Mouse (Mus musculus): Measurements from ENCODE around the gene Rhoa.
"Not testable (repeated sequence)": the region's sequence is repeated elsewhere in the genome, so short reads cannot be mapped to it uniquely, and the experiment has no call there.

Rhoa gene

DNA sequence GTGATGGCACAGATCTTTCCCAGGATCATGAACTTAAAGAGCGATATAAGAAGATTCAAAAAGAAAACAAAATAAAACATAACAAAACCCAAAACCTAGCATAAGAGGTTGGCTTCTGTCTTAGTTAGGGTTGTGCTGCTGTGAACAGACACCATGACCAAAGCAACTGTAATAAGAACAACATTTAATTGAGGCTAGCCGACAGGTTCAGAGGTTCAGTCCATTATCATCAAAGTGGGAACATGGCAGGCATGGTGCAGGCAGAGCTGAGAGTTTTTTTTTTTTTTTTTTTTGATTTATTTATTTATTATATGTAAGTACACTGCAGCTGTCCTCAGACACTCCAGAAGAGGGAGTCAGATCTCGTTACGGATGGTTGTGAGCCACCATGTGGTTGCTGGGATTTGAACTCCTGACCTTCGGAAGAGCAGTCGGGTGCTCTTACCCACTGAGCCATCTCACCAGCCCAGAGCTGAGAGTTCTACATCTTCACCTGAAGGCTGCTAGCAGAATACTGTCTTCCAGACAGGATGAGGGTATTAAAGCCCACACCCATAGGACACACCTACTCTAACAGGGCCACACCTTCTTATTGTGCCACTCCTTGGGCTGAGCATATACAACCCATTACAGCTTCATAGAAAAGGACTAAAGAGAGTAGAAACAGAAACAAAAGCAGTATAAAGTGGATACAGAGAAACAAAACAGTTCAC lies 18.2 kb upstream of the Rhoa start:
- DNase-seq (ENCODE audit: low spot score), result not testable (repeated sequence)

DNA sequence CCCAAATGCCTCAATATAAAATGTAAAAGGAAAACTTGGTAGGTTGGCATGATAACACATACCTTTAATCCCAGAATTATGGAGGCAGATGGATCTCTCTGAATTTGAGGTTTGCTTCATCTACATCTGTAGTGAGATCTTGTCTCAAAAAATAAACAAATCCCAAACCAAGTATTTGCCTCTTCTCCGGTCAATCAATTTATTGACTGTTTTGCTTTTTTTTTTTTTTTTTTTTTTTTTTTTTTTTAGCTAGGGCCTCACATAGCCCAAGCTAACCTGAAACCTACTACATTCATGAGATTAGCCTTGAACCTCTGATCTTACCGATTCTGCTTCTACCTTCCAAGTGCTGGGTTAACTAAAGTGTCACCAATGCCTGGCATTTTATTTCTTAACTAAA lies 16.6 kb upstream of the Rhoa start:
- no peak for DNase-seq (ENCODE audit: low spot score)

DNA sequence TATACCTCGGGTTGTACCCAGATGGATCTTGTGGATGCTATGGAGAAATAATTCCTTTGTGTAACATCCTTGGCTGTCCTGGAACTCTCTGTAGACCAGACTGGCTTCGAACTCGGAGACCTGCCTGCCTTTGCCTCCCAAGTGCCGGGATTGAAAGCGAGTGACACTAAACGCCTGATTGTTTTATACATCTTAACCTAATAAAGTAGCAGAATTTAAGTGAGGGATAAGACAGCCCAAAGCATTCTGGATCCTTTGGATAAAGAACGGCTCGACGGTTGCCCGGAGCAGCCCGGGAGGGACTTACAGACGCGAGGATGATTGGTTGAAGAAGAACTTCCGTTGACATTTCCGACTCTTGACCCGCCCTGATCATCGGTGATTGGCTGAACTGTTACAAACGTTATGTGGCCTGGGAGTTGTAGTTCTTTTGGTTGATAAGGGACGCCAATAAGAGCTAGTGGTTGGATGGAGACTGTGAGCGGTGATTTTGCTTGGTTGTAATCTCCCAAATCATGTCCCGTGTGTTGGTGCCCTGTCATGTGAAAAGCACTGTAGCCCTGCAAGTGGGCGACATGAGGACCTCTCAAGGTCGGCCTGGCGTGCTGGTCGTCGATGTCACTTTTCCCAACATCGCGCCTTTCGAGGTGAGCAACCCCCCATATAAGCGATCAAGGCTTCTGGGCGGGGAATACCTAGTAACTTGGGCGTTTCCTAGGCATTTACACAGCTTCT lies 15.7 kb upstream of the Rhoa start, which contains the start of gene Nicn1:
TSS of gene Nicn1 (plus strand) at position 414 of the 735 bp plus-strand sequence.
- DNase-seq (ENCODE audit: low spot score), result peak; percentile 97

- peak; percentile 29 for DNase-seq (ENCODE audit: low spot score)
These were observed 15.2 kb upstream of the Rhoa start for GRCm38 (mm10) chr9:108290773-108291172.

DNA sequence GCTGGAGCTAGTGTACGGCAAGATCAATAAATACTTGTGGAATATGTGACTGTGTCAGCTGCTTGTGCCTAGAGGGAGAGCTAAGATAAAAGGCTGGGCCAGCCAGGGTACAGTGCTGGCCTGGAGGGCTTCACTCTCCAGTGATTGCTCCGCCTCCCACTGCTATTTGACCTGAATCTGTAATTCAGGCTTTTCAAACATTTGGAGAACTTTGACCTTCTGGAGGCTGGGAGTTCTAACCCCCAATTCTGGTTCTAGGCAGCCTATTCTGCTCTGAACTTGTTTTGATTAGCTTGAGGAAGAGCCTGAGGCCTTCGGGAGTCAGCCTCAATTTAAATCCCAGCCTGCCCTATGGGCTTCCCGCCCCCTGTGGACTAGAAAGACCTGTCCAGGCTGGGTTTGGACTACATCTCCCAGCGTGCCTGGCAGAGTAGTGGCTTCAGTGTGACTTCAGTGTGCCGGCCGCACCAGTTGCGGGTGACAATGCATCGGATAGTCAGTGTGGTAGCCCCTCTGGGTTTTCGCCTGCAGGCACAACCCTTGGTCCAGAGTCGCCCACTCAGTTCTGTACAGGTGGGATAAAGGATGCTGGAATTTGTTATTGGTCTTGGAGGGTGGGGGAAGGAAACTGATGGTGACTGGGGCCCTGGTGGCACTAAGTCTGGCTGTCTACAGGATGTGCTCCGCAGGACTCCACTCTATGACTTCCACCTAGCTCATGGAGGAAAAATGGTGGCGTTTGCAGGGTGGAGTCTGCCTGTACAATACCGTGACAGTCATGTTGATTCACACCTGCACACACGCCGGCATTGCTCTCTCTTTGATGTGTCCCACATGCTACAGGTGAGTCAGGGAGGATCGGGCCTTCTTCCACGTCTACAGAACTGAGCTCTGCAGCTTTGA lies 9.2 kb upstream of the Rhoa start, which contains the start of gene Amt:
TSS of gene Amt (plus strand) at position 401 of the 903 bp plus-strand sequence.
- DNase-seq (ENCODE audit: low spot score), result no peak

- no peak for DNase-seq (ENCODE audit: low spot score)
These were observed 4.1 kb upstream of the Rhoa start for GRCm38 (mm10) chr9:108301853-108302252.

GRCm38 (mm10) chr9:108304716-108305115 lies 1.2 kb upstream of the Rhoa start:
- DNase-seq (ENCODE audit: low spot score), result no peak

GRCm38 (mm10) chr9:108305170-108305569 lies 759 bp upstream of the Rhoa start:
- no peak for DNase-seq (ENCODE audit: low spot score)

DNA sequence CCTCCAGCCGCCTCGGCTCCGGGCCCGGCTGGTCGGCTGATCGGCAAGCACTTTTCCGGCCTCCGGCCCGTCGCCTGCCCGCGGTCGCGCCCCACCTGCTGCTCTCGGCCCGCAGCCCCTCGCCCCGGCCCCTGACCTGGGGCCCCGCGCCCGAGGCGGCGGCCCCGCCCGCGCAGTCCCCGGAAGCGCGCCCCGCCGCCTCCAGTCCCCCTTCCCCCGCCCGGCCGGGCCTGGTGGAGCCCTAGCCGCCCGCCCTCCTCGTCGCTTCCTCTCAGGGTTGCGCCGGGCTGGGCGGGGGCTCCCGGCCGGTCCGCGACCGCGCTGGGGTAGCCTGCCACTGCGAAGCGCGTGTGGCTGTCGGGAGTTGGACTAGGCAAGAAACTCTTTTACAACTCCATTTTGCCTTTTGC lies 647 bp downstream of the Rhoa start:
- peak; percentile 81 for DNase-seq (ENCODE audit: low spot score)

DNA sequence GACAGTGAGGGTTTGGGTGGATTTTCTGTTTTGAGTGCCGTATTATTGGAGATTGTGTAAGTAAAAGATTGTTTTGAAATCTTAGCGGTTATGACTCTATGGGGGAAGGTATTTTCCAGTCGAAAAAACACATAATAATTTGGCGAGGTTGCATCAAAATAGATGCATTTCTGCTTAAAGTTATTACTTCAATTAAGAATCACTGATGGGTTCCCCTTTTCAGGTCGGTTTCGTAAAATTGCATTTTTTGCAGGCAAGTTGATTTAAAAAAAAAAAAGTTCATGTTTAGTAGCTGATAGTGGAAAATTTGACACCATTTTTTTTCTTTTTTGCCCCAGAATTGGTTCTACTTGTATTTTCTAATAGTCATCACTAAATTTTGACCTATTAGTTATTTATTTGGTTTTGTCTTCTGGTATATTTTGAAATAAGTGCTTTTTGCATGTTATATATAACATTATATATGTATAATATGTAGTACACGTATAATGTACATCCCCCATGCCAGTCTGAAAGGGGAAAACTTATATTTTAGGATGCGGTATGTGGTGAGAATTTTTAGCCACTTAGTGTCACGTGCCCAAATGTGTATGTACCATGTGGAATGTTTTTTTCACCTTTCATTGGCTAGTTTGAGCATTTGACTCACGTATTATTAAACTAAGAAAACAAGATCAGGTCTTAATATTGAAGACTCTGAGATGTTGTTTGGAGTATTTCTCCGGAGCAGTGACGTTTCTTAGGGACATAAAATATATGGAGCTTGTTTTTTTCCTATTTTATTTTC lies 1.3 kb downstream of the Rhoa start:
- DNase-seq (ENCODE audit: low spot score), result no peak

GRCm38 (mm10) chr9:108308141-108308540 lies 2.2 kb downstream of the Rhoa start:
- DNase-seq (ENCODE audit: low spot score), result peak; percentile 22

DNA sequence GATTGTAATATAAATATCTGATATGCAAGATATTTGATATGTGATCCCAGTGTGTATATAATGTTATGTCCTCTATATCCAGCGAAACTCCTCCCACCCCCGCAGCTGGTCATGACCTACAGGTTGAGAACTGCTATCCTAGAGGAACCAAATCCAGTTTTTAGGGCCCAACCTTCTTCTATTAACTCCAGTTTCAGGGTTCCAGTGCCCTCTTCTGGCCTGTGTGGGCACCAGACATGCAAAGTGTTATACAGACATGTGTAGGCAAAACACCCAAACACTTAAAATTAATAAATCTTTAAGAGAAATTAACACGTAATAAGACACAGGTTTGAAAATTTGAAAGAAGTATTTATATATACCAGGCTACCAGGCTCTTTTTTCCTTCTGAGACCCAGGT lies 11.6 kb downstream of the Rhoa start:
- no peak for DNase-seq (ENCODE audit: low spot score)

DNA sequence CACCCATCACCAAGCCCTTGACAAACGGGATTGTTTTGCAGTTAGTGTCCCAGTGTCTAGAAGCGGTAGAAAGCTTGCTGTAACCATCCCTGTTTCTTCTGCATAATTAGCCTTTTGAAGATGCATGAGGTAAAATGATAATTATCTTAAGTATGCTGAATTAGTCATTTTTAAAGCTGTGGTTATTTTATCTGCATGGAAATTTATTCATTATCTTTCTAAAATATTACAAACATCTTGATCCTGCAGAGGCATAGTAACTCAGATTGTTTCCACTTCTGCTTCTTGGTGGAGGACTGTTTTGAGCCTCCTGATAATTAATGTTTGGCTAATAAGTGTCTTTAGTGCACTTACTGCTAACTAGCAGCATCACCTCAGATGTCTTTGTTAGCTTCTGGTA lies 12.5 kb downstream of the Rhoa start:
- DNase-seq (ENCODE audit: low spot score), result no peak

DNA sequence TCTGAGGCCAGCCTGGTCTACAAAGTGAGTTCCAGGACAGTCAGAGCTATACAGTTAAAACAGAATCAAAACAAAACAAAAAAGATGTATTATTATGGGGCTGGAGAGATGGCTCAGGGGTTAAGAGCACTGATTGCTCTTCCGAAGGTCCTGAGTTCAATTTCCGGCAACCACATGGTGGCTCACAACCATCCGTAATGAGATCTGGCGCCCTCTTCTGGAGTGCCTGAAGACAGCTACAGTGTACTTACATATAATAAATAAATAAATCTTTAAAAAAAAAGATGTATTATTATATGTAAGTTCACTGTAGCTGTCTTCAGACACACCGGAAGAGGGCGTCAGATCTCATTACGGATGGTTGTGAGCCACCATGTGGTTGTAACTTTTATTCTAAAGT lies 16.1 kb downstream of the Rhoa start:
- DNase-seq (ENCODE audit: low spot score), result not testable (repeated sequence)

DNA sequence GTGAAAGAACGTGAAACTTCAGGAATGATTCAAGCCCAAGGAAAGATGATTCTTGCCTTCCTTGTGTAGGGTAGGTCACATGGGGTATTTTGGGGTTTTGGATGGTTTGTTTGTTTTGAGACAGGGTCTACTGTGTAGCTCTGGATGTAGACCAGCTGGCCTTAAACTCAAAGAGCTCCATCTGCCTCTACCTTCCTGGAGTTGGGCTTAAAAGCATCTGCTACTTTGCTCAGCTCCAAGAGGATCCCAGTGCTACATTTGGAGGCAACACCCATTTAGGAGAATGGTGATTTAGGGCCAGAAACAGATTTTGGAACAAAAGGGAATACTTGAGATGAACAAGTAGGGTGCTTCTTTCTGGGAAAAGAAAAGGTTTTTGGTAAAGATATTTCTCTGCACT lies 18.9 kb downstream of the Rhoa start:
- no peak for DNase-seq (ENCODE audit: low spot score)

DNA sequence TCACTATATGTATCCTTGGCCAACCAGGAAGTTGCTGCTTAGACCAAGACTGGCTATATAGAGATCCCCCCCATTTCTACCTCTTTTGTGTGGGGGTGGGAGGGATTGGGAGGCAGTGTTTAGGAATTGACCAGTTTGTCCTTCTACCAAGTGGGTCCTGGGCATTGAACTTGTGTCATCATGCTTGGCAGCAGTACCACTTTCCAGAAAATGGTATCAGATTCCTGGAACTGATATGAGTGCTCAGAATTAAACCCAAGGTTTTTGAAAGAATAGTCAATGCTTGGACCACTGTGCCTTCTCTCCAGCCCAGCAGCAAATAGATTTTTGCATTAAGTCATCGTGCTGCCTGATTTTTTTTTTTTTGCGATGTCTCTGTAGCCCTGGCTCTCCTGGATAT lies 19.9 kb downstream of the Rhoa start:
- DNase-seq (ENCODE audit: low spot score), result no peak

DNA sequence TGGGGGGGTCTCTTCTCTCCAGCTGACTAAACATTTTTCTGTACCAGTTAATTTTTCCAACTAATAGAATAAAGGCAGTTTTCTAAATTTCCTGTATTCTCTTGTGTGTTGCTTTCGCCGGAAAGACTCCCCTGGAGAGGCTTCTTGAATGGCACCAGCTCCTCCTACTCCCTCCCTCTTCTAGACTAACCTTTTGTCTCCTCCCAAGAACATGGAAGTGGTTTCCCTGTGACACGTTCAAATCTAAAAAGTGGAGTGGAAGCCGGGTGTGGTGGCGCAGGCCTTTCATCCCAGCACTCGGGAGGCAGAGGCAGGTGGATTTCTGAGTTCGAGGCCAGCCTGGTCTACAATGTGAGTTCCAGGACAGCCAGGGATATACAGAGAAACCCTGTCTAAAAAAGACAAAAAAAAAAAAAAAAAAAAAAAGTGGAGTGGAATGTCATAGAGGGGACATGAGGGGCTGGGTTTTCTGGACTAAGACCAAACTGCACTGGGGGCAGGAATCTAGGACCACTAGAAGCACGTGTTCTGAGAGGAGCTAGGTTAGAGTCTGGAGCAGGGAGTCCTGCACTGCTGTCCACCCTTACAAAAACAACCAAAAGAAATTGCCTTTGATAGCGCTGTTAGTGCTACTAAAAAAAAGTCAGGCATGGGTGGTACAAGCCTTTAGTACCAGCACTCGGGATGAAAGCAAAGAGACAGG lies 32.1 kb downstream of the Rhoa start:
- no peak for DNase-seq (ENCODE audit: low spot score)

DNA sequence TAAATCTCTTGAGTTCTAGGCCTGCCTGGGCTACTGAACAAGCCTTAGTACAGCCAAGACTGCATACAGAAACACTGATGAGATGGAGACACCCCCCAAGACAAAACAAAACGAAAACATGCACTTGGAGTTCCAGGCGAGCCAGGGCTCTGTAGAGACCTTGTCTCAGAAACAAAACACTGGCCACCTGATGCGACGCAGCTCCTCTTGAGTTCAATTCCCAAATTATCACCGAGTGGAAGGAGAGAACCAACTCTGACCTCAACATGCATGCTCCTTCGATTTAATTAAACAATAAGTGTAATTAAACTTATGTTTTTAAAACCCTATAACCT lies 32.6 kb downstream of the Rhoa start:
- no peak for DNase-seq (ENCODE audit: low spot score)

DNA sequence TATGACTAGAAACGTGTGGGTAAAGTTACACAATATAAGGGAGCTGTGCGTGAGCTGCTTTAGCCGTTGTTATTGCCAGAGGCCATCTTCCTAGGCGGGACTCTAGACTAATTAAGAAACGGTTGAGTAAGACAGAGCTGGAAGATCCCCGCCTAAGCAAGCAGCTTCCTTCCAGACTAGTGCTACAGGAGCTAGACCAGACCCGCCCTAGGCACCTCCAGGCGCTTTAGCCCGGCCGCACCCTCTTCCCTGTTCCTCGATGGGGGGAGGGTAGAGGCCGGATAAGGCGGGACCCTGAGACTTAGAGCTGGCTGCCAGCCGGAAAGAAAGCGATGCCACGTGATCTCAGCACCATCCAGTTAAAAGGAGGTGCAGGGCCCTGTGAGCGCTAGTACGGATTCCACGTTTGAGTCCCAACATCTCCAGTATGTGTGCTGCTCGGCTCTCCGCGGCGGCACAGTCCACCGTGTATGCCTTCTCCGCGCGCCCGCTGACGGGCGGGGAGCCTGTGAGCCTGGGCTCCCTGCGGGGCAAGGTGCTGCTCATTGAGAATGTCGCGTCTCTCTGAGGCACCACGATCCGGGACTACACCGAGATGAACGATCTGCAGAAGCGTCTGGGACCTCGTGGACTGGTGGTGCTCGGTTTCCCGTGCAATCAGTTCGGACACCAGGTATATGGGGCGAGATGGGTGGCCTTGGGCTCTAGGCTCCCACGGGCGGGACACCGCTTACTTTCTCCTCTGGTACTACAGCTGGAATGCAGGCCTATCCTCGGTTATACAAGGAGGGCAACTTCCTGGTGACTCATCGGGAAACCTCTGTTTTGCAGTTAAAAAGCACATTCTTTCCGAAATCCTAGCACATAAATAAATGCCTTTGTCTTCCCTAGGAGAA lies 33.2 kb downstream of the Rhoa start, which contains the start of gene Gpx1:
TSS of gene Gpx1 (plus strand) at position 18 of the 896 bp plus-strand sequence.
- DNase-seq (ENCODE audit: low spot score), result peak; percentile 95

- DNase-seq (ENCODE audit: low spot score), result no peak
These were observed 33.9 kb downstream of the Rhoa start for GRCm38 (mm10) chr9:108339886-108340257.
